Comparison of ENCODE assay signal across 11 mouse cellular contexts in genomic region chr12:49385631-49385990, GRCm38 (mm10). TPM values are rescaled to one million over a fixed set of nuclear protein-coding genes. Genes with fewer than 3 reads are reported as not detected.
DNase-seq lines count a peak whose midpoint lies in the region; ATAC-seq and TF ChIP-seq lines count a peak whose summit lies in the region.
"Had no signal": no experiment of that assay in that cellular context is flagged by ENCODE, and none has a peak within 500 bp of the region (broad histone marks: within the 10 kb centered on the region; RNA-seq: fewer than 3 reads in every experiment).

No protein-coding gene starts in this region.

- intact Hi-C loops in heart, postnatal 10 days (cut with DNase I): no loop called here

- no peak overlapping the region for H3K4me2 ChIP-seq in heart, embryonic 12.5 days
- no peak overlapping the region for H3K4me2 ChIP-seq in midbrain, postnatal 0 days (ENCODE audit: low read depth, low read length, poor library complexity, severe bottlenecking)
- no peak overlapping the region for H3K4me2 ChIP-seq in hindbrain, embryonic 12.5 days (replicated peaks)
- H3K4me2 ChIP-seq in stomach, embryonic 16.5 days (ENCODE audit: low read depth, low read length): no peak overlapping the region

- no peak for DNase-seq in heart, postnatal 10 days
- DNase-seq in midbrain, embryonic 10.5 days (ENCODE audit: low spot score): no peak
- no peak for DNase-seq in midbrain, postnatal 0 days (ENCODE audit: low spot score)
- no peak for DNase-seq in urinary bladder, postnatal 4 days (ENCODE audit: low spot score in 2 of 2)
- DNase-seq in cerebellum, adult 2 months: no peak
- DNase-seq: cerebellum, adult 18-20 months had no signal

- no peak for TF ChIP-seq POLR2A in cerebellum, adult 2 months (IDR thresholded peaks at IDR 0.05; ENCODE audit: borderline replicate concordance, insufficient read depth, low read length)

- TF ChIP-seq CTCF in midbrain, postnatal 0 days (IDR thresholded peaks at IDR 0.05): no peak
- no peak for TF ChIP-seq CTCF in cerebellum, adult 2 months (IDR thresholded peaks at IDR 0.05; ENCODE audit: borderline replicate concordance, insufficient read depth, low read depth, low read length)

- no peak overlapping the region for H3K9ac ChIP-seq in heart, embryonic 12.5 days
- no peak overlapping the region for H3K9ac ChIP-seq in midbrain, postnatal 0 days (replicated peaks; ENCODE audit: low read length, poor library complexity, severe bottlenecking)
- H3K9ac ChIP-seq in hindbrain, embryonic 12.5 days: peak overlapping the region; percentile 35; the same call in 1 of the 2 replicates
- no peak overlapping the region for H3K9ac ChIP-seq in stomach, embryonic 16.5 days (ENCODE audit: low read length)

- H3K4me3 ChIP-seq in heart, embryonic 12.5 days: 0 out of 2 replicates have a peak overlapping the region, but pooled peaks have one; percentile 13
- peak overlapping the region; percentile 56 for H3K4me3 ChIP-seq in midbrain, embryonic 10.5 days
- no peak overlapping the region for H3K4me3 ChIP-seq in midbrain, postnatal 0 days (ENCODE audit: low read depth, low read length)
- peak overlapping the region; percentile 37 for H3K4me3 ChIP-seq in hindbrain, embryonic 12.5 days
- H3K4me3 ChIP-seq in stomach, embryonic 16.5 days (replicated peaks; ENCODE audit: low read length): no peak overlapping the region
- no peak overlapping the region for H3K4me3 ChIP-seq in cerebellum, adult 2 months (replicated peaks; ENCODE audit: insufficient read depth, low read depth, low read length)

- WGBS in heart, embryonic 12.5 days: 2% methylated on average over 23 of the region's 23 CpGs
- under 1% methylated on average over 23 of the region's 23 CpGs for WGBS in midbrain, embryonic 10.5 days
- WGBS in midbrain, postnatal 0 days: under 1% methylated on average over 23 of the region's 23 CpGs
- under 1% methylated on average over 23 of the region's 23 CpGs for WGBS in hindbrain, embryonic 12.5 days
- WGBS in stomach, embryonic 16.5 days: 2% methylated on average over 23 of the region's 23 CpGs
- 4% methylated on average over 23 of the region's 23 CpGs for WGBS in cerebellum, adult 2 months

- no peak for ATAC-seq in heart, embryonic 12.5 days (ENCODE audit: insufficient number of reproducible peaks, low FRiP score)
- no peak for ATAC-seq in midbrain, postnatal 0 days (ENCODE audit: low FRiP score)
- peak; percentile 8; the same call in 1 of the 2 replicates for ATAC-seq in hindbrain, embryonic 12.5 days (ENCODE audit: low FRiP score)
- 0 out of 2 replicates have a peak, but pooled peaks have one; percentile 15 for ATAC-seq in stomach, embryonic 16.5 days (ENCODE audit: insufficient read depth, low FRiP score)

- H3K9me3 ChIP-seq in heart, embryonic 12.5 days (replicated peaks): peaks cover 7% of the 10 kb centered on the region; the same call in 1 of the 2 replicates
- H3K9me3 ChIP-seq in midbrain, embryonic 10.5 days (replicated peaks): no peaks in the 10 kb centered on the region
- no peaks in the 10 kb centered on the region for H3K9me3 ChIP-seq in midbrain, postnatal 0 days (ENCODE audit: low read length)
- no peaks in the 10 kb centered on the region for H3K9me3 ChIP-seq in hindbrain, embryonic 12.5 days (replicated peaks)
- no peaks in the 10 kb centered on the region for H3K9me3 ChIP-seq in stomach, embryonic 16.5 days (replicated peaks; ENCODE audit: control insufficient read depth, low read length)

- peaks cover 63% of the 10 kb centered on the region for H3K27me3 ChIP-seq in heart, embryonic 12.5 days (replicated peaks)
- H3K27me3 ChIP-seq in midbrain, embryonic 10.5 days (ENCODE audit: low read depth, poor library complexity, severe bottlenecking): peaks cover 100% of the 10 kb centered on the region
- peaks cover 50% of the 10 kb centered on the region for H3K27me3 ChIP-seq in midbrain, postnatal 0 days (ENCODE audit: insufficient read depth, low read length)
- peaks cover 68% of the 10 kb centered on the region for H3K27me3 ChIP-seq in hindbrain, embryonic 12.5 days
- H3K27me3 ChIP-seq in stomach, embryonic 16.5 days (ENCODE audit: control insufficient read depth, insufficient read depth, low read length): peaks cover 66% of the 10 kb centered on the region
- H3K27me3 ChIP-seq in cerebellum, adult 2 months (ENCODE audit: control insufficient read depth, insufficient read depth, low read length): peaks cover 19% of the 10 kb centered on the region; the same call in 1 of the 2 replicates

- peaks cover 13% of the 10 kb centered on the region for H3K4me1 ChIP-seq in heart, embryonic 12.5 days (replicated peaks)
- peaks cover 22% of the 10 kb centered on the region for H3K4me1 ChIP-seq in midbrain, embryonic 10.5 days
- no peaks in the 10 kb centered on the region for H3K4me1 ChIP-seq in midbrain, postnatal 0 days (ENCODE audit: insufficient read depth, low read length)
- H3K4me1 ChIP-seq in hindbrain, embryonic 12.5 days: peaks cover 12% of the 10 kb centered on the region
- 0 out of 2 replicates have a peak, but pooled peaks cover 11% of the 10 kb centered on the region for H3K4me1 ChIP-seq in stomach, embryonic 16.5 days (ENCODE audit: control insufficient read depth, insufficient read depth, low read length)
- H3K4me1 ChIP-seq in cerebellum, adult 2 months (ENCODE audit: control insufficient read depth, insufficient read depth, low read length): no peaks in the 10 kb centered on the region

- no peaks in the 10 kb centered on the region for H3K36me3 ChIP-seq in heart, embryonic 12.5 days
- H3K36me3 ChIP-seq in midbrain, embryonic 10.5 days: no peaks in the 10 kb centered on the region
- H3K36me3 ChIP-seq in midbrain, postnatal 0 days (ENCODE audit: insufficient read depth, low read length): no peaks in the 10 kb centered on the region
- no peaks in the 10 kb centered on the region for H3K36me3 ChIP-seq in hindbrain, embryonic 12.5 days
- no peaks in the 10 kb centered on the region for H3K36me3 ChIP-seq in stomach, embryonic 16.5 days (ENCODE audit: control insufficient read depth, insufficient read depth, low read length)

- H3K27ac ChIP-seq in heart, embryonic 12.5 days (ENCODE audit: poor library complexity, severe bottlenecking): no peak overlapping the region
- H3K27ac ChIP-seq in midbrain, embryonic 10.5 days (replicated peaks): no peak overlapping the region
- no peak overlapping the region for H3K27ac ChIP-seq in midbrain, postnatal 0 days (ENCODE audit: low read depth, low read length)
- no peak overlapping the region for H3K27ac ChIP-seq in hindbrain, embryonic 12.5 days
- no peak overlapping the region for H3K27ac ChIP-seq in stomach, embryonic 16.5 days (ENCODE audit: low read length)
- no peak overlapping the region for H3K27ac ChIP-seq in cerebellum, adult 2 months (ENCODE audit: insufficient read depth, low read length)

RNA-seq across cellular contexts. Expression of gene Gm43517, which starts 0.6 kb away (rescaled TPM):
- not detected in 2 replicates for polyA plus RNA-seq in heart, embryonic 12.5 days (2016; fragmentation: Nextera tagmentation; extraction: Ambion mirVana)
- total RNA-seq in heart, postnatal 10 days (2021): not detected
- 0.05 TPM in 1 of 2 replicates, not detected in the other for polyA plus RNA-seq in midbrain, embryonic 10.5 days (2016; fragmentation: Nextera tagmentation; extraction: Ambion mirVana)
- total RNA-seq in midbrain, postnatal 0 days (2014; rRNA removed): 0.27 TPM in 1 of 2 replicates, not detected in the other
- not detected in 2 replicates for polyA plus RNA-seq in midbrain, postnatal 0 days (2015; fragmentation: Nextera tagmentation; extraction: Ambion mirVana)
- polyA plus RNA-seq in hindbrain, embryonic 12.5 days (2016; fragmentation: Nextera tagmentation; extraction: Ambion mirVana): 0.07 and 0.08 TPM in 2 replicates
- not detected in 2 replicates for polyA plus RNA-seq in stomach, embryonic 16.5 days (2015; fragmentation: Nextera tagmentation; extraction: Ambion mirVana)
- polyA plus RNA-seq in cerebellum, adult 2 months (2012; rRNA removed): not detected in 2 replicates
- total RNA-seq: gastrocnemius, adult 8-10 months had no signal
- polyA plus RNA-seq: urinary bladder, adult 2 months had no signal

RNA-seq across cellular contexts. Expression of gene Foxg1, which starts 3.2 kb away (rescaled TPM):
- polyA plus RNA-seq in heart, embryonic 12.5 days (2016; fragmentation: Nextera tagmentation; extraction: Ambion mirVana): 0.08 TPM in 1 of 2 replicates, not detected in the other
- under 1 TPM in 1 of 2 experiments, not detected in 1; 0.12 TPM for total RNA-seq in heart, postnatal 10 days (2021)
- 0.31 and 0.42 TPM in 2 replicates for polyA plus RNA-seq in midbrain, embryonic 10.5 days (2016; fragmentation: Nextera tagmentation; extraction: Ambion mirVana)
- total RNA-seq in midbrain, postnatal 0 days (2014; rRNA removed): 0.05 and 1.4 TPM in 2 replicates
- 0.15 and 0.77 TPM in 2 replicates for polyA plus RNA-seq in midbrain, postnatal 0 days (2015; fragmentation: Nextera tagmentation; extraction: Ambion mirVana)
- polyA plus RNA-seq in hindbrain, embryonic 12.5 days (2016; fragmentation: Nextera tagmentation; extraction: Ambion mirVana): 0.68 and 1.9 TPM in 2 replicates
- polyA plus RNA-seq in stomach, embryonic 16.5 days (2015; fragmentation: Nextera tagmentation; extraction: Ambion mirVana): 0.10 TPM in 1 of 2 replicates, not detected in the other
- polyA plus RNA-seq in cerebellum, adult 2 months (2012; rRNA removed): not detected in 2 replicates
- total RNA-seq: gastrocnemius, adult 8-10 months had no signal
- polyA plus RNA-seq: urinary bladder, adult 2 months had no signal

Comparison
In these comparisons a context has a peak if more than half of its experiments do, and no peak if none do; other contexts are left out.
1. H3K4me3 ChIP-seq: peak in heart, embryonic 12.5 days (single experiment), midbrain, embryonic 10.5 days (single experiment) and hindbrain, embryonic 12.5 days (single experiment); none in midbrain, postnatal 0 days (single experiment), stomach, embryonic 16.5 days (single experiment) and cerebellum, adult 2 months (single experiment).
2. ATAC-seq: peak in hindbrain, embryonic 12.5 days (single experiment) and stomach, embryonic 16.5 days (single experiment); none in heart, embryonic 12.5 days (single experiment) and midbrain, postnatal 0 days (single experiment).